Mouse (Mus musculus): ENCODE measurements around the gene Klk1b27.
"Not testable (repeated sequence)": the region's sequence is repeated elsewhere in the genome, so short reads cannot be mapped to it uniquely, and the experiment has no call there.

Gene Klk1b27

DNA sequence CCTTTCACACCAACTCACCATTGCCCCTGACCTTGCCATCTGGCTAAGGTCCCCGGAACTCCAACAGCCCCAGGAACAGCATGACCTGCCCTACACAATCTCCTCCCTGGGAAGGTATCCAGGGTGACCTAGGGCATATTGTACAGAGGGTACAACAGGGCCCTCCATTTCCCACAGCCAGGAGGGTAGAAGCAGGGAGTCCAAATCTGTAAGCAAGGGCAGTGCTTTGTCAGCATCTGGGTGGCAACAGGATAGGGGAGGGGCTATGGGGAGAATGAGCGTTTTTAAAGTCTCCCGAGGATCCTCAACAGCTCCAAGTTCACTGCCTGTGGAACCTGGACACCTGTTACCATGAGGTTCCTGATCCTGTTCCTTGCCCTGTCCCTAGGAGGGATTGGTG is at the start of gene Klk1b27:
TSS of gene Klk1b27 (plus strand) at position 301 of the 400 bp plus-strand sequence.
- not testable (repeated sequence) for DNase-seq (ENCODE audit: low read depth, low spot score)

DNA sequence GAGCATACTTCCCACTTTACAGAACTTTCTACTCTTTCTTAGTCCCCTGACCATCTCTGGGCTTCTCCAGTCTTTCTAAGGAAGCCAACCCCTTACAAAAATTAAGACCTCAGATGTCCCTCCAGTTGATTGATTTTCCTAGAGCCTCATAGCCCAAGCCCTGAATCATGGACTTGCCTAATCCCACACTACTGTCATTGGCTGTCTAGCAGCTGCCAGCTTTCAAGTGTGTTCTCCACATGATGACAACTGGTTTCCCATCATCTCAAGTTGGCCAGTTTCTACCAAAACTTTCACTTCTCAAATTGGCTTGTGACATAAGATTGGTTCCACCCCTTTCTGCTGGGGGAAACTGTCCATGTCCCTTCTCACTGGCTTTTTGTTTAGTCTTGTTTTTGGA is 47.2 kb upstream of the Klk1b27 start:
- DNase-seq (ENCODE audit: low read depth, low spot score): no peak

DNA sequence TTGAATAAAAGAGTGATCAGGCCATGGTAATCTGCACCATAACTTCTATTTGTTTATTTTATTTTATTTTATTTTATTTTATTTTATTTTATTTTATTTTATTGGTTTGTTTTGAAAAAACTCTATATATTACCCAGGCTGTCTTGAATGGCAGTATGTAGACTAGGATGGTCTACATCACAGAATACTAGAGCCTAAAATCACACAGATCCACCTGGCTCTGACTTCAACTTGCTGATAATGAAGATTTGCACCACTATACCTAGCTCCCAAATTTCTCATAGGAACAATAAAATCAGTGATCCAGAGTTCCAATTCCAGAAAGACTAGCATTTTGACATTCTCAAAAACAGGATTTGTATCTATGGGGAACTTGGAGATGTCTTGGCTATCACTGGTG is 40.2 kb upstream of the Klk1b27 start, which contains the start of gene Klk1b26:
TSS of gene Klk1b26 (plus strand) at position 301 of the 400 bp plus-strand sequence.
- not testable (repeated sequence) for DNase-seq (ENCODE audit: low read depth, low spot score)

DNA sequence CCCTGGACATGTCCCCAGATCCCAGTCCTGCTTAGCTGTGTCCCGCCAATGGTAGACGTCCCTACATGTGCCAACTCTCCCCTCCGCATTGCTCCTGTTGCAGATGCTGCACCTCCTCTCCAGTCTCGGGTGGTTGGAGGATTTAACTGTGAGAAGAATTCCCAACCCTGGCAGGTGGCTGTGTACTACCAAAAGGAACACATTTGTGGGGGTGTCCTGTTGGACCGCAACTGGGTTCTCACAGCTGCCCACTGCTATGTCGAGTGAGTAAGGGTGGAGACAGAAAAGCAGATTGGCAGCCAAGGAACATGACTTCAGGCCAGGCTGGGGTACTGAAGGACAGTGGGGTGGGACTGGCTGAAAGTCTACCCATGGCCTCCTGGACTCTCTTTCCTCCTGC is 37.4 kb upstream of the Klk1b27 start:
- not testable (repeated sequence) for DNase-seq (ENCODE audit: low read depth, low spot score)

DNA sequence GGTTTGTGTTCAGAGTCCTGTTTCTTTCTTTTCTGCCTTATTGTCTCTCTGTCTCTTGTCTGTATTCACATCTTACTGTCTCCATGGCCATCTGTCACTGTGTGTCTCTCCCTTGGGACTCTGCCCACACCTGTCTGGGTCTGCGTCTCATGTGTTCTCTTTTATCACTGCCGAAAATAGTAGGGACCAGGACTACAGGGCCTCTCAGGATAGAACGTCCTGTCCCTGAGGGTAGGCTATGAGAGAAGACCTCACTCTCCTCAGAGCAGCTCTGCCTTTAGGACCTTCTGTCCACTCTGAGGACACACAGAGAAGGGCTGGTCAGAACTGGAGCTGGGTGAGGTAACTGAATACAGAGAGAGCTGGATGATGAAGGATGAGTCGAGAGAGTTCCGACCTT is 37.0 kb upstream of the Klk1b27 start:
- no peak for DNase-seq (ENCODE audit: low read depth, low spot score)

DNA sequence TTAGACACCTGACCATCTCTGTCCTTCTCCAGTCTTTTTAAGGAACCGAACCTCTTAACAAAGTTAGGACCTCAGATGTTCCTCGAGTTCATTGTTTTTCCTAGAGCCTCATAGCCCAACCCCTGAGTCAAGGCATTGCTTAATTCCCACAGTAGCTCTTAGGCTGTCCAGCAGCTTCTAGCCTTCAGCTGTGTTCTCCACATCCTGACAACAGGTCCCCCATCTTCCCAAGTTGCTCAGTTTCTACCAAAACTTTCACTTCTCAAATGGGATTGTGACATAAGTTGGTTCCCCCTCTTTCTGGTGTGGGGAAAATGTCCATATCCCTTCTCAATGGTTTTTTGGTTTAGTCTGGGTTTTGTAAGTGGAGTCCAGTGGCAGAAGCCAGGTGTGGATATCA is 20.0 kb downstream of the Klk1b27 start:
- DNase-seq (ENCODE audit: low read depth, low spot score): no peak

DNA sequence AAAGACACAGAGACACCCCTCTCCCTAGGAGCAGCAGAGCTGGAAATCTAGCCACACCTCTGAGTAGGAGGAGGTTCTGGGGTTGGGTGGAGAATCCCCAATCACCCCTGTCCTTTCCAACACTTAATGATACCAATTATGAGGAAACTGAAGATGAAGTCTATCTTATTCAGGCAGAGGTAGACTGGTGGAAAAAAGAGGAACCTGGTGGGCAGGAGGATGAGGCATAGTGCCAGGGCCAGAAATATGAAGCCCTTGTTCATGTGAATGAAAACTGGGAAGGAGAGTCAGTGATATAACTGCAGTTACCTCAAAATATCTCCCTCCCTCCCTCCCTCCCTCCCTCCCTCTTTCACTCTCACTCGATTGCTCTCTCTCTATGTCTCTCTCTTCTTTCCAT is 25.6 kb downstream of the Klk1b27 start:
- DNase-seq (ENCODE audit: low read depth, low spot score): no peak

DNA sequence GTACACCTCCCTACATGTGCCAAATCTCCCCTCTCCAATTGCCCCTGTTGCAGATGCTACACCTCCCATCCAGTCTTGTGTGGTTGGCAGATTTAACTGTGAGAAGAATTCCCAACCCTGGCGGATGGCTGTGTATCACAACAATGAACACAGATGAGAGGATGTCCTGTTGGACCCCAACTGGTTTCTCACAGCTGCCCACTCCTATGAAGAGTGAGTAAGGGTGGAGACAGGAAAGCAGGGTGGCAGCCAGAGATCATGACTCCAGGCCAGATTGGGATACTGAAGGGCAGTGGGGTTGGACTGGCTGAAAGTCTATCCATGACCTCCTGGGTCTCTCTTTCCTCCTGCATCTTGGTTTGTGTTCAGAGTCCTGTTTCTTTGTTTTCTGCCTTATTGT is 44.0 kb downstream of the Klk1b27 start:
- no peak for DNase-seq (ENCODE audit: low read depth, low spot score)

DNA sequence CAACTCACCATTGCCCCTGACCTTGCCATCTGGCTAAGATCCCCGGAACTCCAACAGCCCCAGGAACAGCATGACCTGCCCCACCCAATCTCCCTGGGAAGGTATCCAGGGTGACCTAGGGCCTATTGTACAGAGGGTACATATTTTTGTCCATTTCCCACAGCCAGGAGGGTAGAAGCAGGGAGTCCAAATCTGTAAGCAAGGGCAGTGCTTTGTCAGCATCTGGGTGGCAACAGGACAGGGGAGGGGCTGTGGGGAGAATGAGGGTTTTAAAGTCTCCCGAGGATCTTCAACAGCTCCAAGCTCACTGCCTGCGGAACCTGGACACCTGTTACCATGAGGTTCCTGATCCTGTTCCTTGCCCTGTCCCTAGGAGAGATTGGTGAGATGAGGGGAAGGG is 49.9 kb downstream of the Klk1b27 start, which contains the start of gene Klk1b21:
TSS of gene Klk1b21 (plus strand) at position 301 of the 400 bp plus-strand sequence.
- not testable (repeated sequence) for DNase-seq (ENCODE audit: low read depth, low spot score)
